Mouse (Mus musculus) midbrain, embryonic 11.5 days (tissue): ENCODE results near the gene Pinlyp. TPM values are rescaled to one million over a fixed set of nuclear protein-coding genes. Genes with fewer than 3 reads are reported as not detected.

Source experiments
- ATAC-seq: fragments of 200-750 bp; cut with Nextera tagmentation; 2 replicates; pipeline ENCODE4 v1.8.0; 2017; ENCODE audit warnings: moderate TSS enrichment, moderate library complexity; ENCODE audit not compliant: low FRiP score
- DNase-seq: peaks from one replicate; pipeline ENCODE4 v3.0.0; 2015; ENCODE audit warnings: low spot score; ENCODE audit errors: missing footprints
- H3K27ac ChIP-seq: fragments of 300-500 bp; sonication (generic); 2 replicates; pipeline ENCODE4 v1.5.1; 2014; ENCODE audit warnings: low read depth, low read length
- H3K27me3 ChIP-seq: fragments of 300-500 bp; sonication (generic); 2 replicates; pipeline ENCODE4 v1.6.1; 2014; ENCODE audit warnings: mild to moderate bottlenecking, low read length, moderate library complexity, mixed read lengths; ENCODE audit not compliant: control insufficient read depth, insufficient read depth
- H3K36me3 ChIP-seq: fragments of 300-500 bp; sonication (generic); 2 replicates; pipeline ENCODE4 v1.6.1; 2014; ENCODE audit warnings: mild to moderate bottlenecking, low read length, moderate library complexity, mixed read lengths; ENCODE audit not compliant: control insufficient read depth, insufficient read depth
- H3K4me1 ChIP-seq: fragments of 300-500 bp; sonication (generic); 2 replicates; pipeline ENCODE4 v1.6.1; 2014; ENCODE audit warnings: low read length; ENCODE audit not compliant: control insufficient read depth, insufficient read depth
- H3K4me2 ChIP-seq: fragments of 300-500 bp; sonication (generic); 2 replicates; pipeline ENCODE4 v1.6.1; 2014; ENCODE audit warnings: mild to moderate bottlenecking, moderate library complexity
- H3K4me3 ChIP-seq: fragments of 300-500 bp; sonication (generic); 2 replicates; pipeline ENCODE4 v1.5.1; 2014; ENCODE audit warnings: low read depth, low read length
- H3K9ac ChIP-seq: fragments of 300-500 bp; sonication (generic); 2 replicates; pipeline ENCODE4 v1.6.1; 2014; ENCODE audit warnings: low read length
- H3K9me3 ChIP-seq: fragments of 300-500 bp; sonication (generic); 2 replicates; pipeline ENCODE4 v1.6.1; 2016; ENCODE audit warnings: low read length; ENCODE audit not compliant: control insufficient read depth
- WGBS: fragments of 180-500 bp; shearing (Covaris S2); extraction: QIAGEN DNeasy Blood & Tissue Kit; methylation state at CpG from one replicate; pipeline ENCODE4 v1.1.7; 2014; 5-methylcytosine and 5-hydroxymethylcytosine counted together
- polyA plus RNA-seq: library from polyadenylated mRNA; unstranded; fragments of >200 nt; fragmentation: Nextera tagmentation; extraction: Ambion mirVana; gene quantifications from 2 replicates; pipeline ENCODE4 v1.2.1, GENCODE M21; 2014

Pinlyp gene
- polyA plus RNA-seq, 1 experiment from 2014 or later = not detected

- H3K4me2 ChIP-seq = peak overlapping the region; percentile 71
- peak; percentile 99 for ATAC-seq
- H3K9ac ChIP-seq = peak overlapping the region; percentile 81
- under 1% methylated on average over 57 of the region's 57 CpGs for WGBS
- peaks cover 12% of the 10 kb centered on the region for H3K4me1 ChIP-seq
- peak overlapping the region; percentile 85 for H3K4me3 ChIP-seq
- H3K27me3 ChIP-seq = no peaks in the 10 kb centered on the region
- peak; percentile 100 for DNase-seq
- peak overlapping the region; percentile 37; the same call in 1 of the 2 replicates for H3K27ac ChIP-seq
- no peaks in the 10 kb centered on the region for H3K9me3 ChIP-seq
- no peaks in the 10 kb centered on the region for H3K36me3 ChIP-seq
Measured at GRCm38 (mm10) chr7:24546634-24547389, 894 bp upstream of the Pinlyp start.

- no peaks in the 10 kb centered on the region for H3K9me3 ChIP-seq
- H3K4me3 ChIP-seq = no peak overlapping the region
- H3K4me1 ChIP-seq = peaks cover 12% of the 10 kb centered on the region
- 83% methylated on average over 2 of the region's 2 CpGs for WGBS
- no peak overlapping the region for H3K9ac ChIP-seq
- H3K4me2 ChIP-seq = no peak overlapping the region
- no peak for ATAC-seq
- no peaks in the 10 kb centered on the region for H3K36me3 ChIP-seq
- no peak for DNase-seq
- no peaks in the 10 kb centered on the region for H3K27me3 ChIP-seq
- no peak overlapping the region for H3K27ac ChIP-seq
Measured at GRCm38 (mm10) chr7:24544506-24544905, 1.4 kb downstream of the Pinlyp start.

DNA sequence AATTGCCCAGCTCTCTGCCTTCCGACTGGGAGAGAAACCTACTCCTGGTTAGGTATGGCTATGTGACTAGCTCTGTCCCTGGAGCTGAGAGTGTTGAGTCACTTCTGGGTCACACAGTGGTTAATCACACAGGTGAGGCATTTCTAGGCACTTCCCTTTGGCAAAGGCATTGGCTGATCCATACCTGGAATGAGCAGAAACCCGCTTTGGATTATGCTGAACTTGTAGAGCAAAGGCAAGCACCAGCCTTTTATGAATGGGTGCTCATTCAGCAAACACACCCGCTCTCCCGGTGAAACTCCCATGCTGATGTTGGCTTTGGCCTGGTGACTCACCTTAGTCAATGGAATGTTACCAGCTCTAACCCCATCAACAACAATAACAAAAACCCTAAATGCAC, 6.2 kb downstream of the Pinlyp start:
- WGBS = 95% methylated on average over 4 of the region's 4 CpGs
- Histone ChIP-seq H3K36me3 (peaks cover 2% of the 10 kb centered on the region; the same call in 1 of the 2 replicates), H3K27ac (no peak overlapping the region), H3K4me2 (no peak overlapping the region), H3K27me3 (no peaks in the 10 kb centered on the region), H3K9me3 (no peaks in the 10 kb centered on the region; the same call in 1 of the 2 replicates), H3K4me3 (no peak overlapping the region), H3K9ac (no peak overlapping the region), H3K4me1 (no peaks in the 10 kb centered on the region)
- ATAC-seq (no peak), DNase-seq (no peak)

DNA sequence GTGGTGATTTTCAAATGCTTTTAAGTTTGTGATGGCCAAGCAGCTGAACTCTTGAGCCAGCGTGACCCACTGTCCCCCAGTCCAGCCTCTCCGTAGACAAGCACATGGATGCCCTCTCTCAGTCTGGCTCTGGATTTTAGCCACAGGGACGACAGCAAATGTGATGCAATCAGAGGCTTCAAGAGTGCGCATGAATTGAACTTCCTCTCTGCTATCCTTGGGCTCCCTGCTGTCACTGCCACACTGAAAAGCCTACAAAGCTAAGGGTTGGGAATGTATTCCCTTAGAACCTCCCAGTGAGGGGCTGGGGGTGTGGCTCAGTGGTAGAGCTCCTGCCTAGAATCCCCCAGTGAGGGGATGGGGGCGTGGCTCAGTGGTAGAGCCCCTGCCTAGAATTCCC, 7.2 kb downstream of the Pinlyp start:
- WGBS = 73% methylated on average over 5 of the region's 5 CpGs

GRCm38 (mm10) chr7:24538154-24538553, 7.8 kb downstream of the Pinlyp start:
- Histone ChIP-seq H3K4me2 (no peak overlapping the region), H3K27me3 (peaks cover 11% of the 10 kb centered on the region), H3K9ac (no peak overlapping the region), H3K9me3 (no peaks in the 10 kb centered on the region; the same call in 1 of the 2 replicates), H3K4me1 (peaks cover 5% of the 10 kb centered on the region), H3K4me3 (no peak overlapping the region), H3K36me3 (peaks cover 5% of the 10 kb centered on the region; the same call in 1 of the 2 replicates), H3K27ac (no peak overlapping the region)
- ATAC-seq (no peak), DNase-seq (no peak)
- WGBS = 54% methylated on average over 5 of the region's 5 CpGs

More for the DNA sequence above, 7.2 kb downstream of the Pinlyp start:
- no peaks in the 10 kb centered on the region; the same call in 1 of the 2 replicates for H3K9me3 ChIP-seq
- peaks cover 5% of the 10 kb centered on the region for H3K27me3 ChIP-seq
- no peak overlapping the region for H3K27ac ChIP-seq
- peaks cover 2% of the 10 kb centered on the region; the same call in 1 of the 2 replicates for H3K36me3 ChIP-seq
- no peak overlapping the region for H3K4me3 ChIP-seq
- ATAC-seq = no peak
- no peak overlapping the region for H3K4me2 ChIP-seq
- no peak for DNase-seq
- H3K4me1 ChIP-seq = peaks cover 3% of the 10 kb centered on the region
- no peak overlapping the region for H3K9ac ChIP-seq

GRCm38 (mm10) chr7:24537591-24537990, 8.3 kb downstream of the Pinlyp start:
- Histone ChIP-seq H3K9ac (no peak overlapping the region), H3K27me3 (peaks cover 12% of the 10 kb centered on the region), H3K36me3 (peaks cover 5% of the 10 kb centered on the region; the same call in 1 of the 2 replicates), H3K9me3 (no peaks in the 10 kb centered on the region; the same call in 1 of the 2 replicates), H3K27ac (no peak overlapping the region), H3K4me3 (no peak overlapping the region), H3K4me1 (peaks cover 6% of the 10 kb centered on the region), H3K4me2 (no peak overlapping the region)
- 81% methylated on average over 5 of the region's 5 CpGs for WGBS
- ATAC-seq (no peak), DNase-seq (no peak)

- H3K4me1 ChIP-seq = peaks cover 11% of the 10 kb centered on the region
- 83% methylated on average over 4 of the region's 4 CpGs for WGBS
- no peak for ATAC-seq
Measured at GRCm38 (mm10) chr7:24537081-24537480, 8.8 kb downstream of the Pinlyp start.

GRCm38 (mm10) chr7:24534301-24534700, 11.6 kb downstream of the Pinlyp start:
- H3K27ac ChIP-seq = no peak overlapping the region
- 28% methylated on average over 19 of the region's 19 CpGs for WGBS
- DNase-seq (peak; percentile 84), ATAC-seq (no peak)
- no peak overlapping the region for H3K9ac ChIP-seq
- H3K4me1 ChIP-seq = peaks cover 20% of the 10 kb centered on the region
- peak overlapping the region; percentile 18; the same call in 1 of the 2 replicates for H3K4me2 ChIP-seq
- peak overlapping the region; percentile 13; the same call in 1 of the 2 replicates for H3K4me3 ChIP-seq
- no peaks in the 10 kb centered on the region; the same call in 1 of the 2 replicates for H3K9me3 ChIP-seq
- H3K36me3 ChIP-seq = peaks cover 5% of the 10 kb centered on the region; the same call in 1 of the 2 replicates
- peaks cover 12% of the 10 kb centered on the region for H3K27me3 ChIP-seq

More at GRCm38 (mm10) chr7:24537081-24537480, 8.8 kb downstream of the Pinlyp start:
- Histone ChIP-seq H3K4me3 (no peak overlapping the region), H3K9me3 (no peaks in the 10 kb centered on the region; the same call in 1 of the 2 replicates), H3K27ac (no peak overlapping the region), H3K36me3 (peaks cover 5% of the 10 kb centered on the region; the same call in 1 of the 2 replicates), H3K27me3 (peaks cover 12% of the 10 kb centered on the region), H3K9ac (no peak overlapping the region), H3K4me2 (no peak overlapping the region)
- DNase-seq = no peak

GRCm38 (mm10) chr7:24533806-24534205, 12.1 kb downstream of the Pinlyp start:
- H3K27ac ChIP-seq = no peak overlapping the region
- no peaks in the 10 kb centered on the region for H3K9me3 ChIP-seq
- ATAC-seq = no peak
- H3K4me1 ChIP-seq = peaks cover 20% of the 10 kb centered on the region
- peak overlapping the region; percentile 13; the same call in 1 of the 2 replicates for H3K4me3 ChIP-seq
- peaks cover 12% of the 10 kb centered on the region for H3K27me3 ChIP-seq
- WGBS = 10% methylated on average over 42 of the region's 42 CpGs
- DNase-seq = peak; percentile 92
- no peak overlapping the region for H3K9ac ChIP-seq
- H3K4me2 ChIP-seq = peak overlapping the region; percentile 18
- peaks cover 5% of the 10 kb centered on the region; the same call in 1 of the 2 replicates for H3K36me3 ChIP-seq
